Mouse (Mus musculus) spleen, adult 2 months (tissue): ENCODE results near the gene Pmel.

ENCODE experiments used
- CTCF ChIP-seq: fragments of 200-500 bp; IDR thresholded peaks from 2 replicates; pipeline ENCODE4 v1.5.1; 2011; ENCODE audit warnings: mild to moderate bottlenecking, inconsistent platforms; ENCODE audit not compliant: insufficient read depth, insufficient read length, insufficient replicate concordance; ENCODE audit errors: extremely low read depth
- POLR2A ChIP-seq: fragments of 200-500 bp; IDR thresholded peaks from 2 replicates; pipeline ENCODE4 v1.6.1; 2011; ENCODE audit warnings: low read depth, low read length, inconsistent platforms

DNA sequence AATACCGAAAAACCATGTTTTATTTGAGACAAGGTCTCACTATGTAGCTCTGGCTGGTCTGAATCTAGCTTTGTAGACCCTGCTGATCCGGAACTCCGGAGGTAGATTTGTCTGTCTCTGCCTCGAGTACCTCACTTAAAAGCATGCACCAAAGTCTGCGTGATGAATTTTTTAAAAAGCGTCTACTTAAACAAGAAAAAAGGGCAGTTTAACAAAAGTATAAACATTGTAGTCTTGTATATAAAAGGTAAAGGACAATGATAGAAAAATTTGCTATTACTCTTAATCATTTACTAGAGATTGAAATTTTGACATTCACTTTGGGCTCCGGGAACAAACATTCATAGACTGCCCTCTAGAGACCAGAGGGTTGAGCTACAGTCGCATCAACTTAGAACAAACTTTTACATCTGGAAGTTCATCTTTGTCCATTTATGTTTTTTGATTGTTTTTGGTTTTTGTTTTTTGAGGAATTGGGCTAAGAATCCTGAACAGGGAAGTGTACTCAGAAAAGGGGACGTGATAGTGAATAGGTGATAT, 29.5 kb upstream of the Pmel start:
- TF ChIP-seq CTCF (peak; percentile 25; the same call in 1 of the 2 replicates), POLR2A (no peak)
